Mouse (Mus musculus): ENCODE data around the gene Sytl3. TPM values are rescaled to one million over a fixed set of nuclear protein-coding genes. Genes with fewer than 3 reads are reported as not detected.
"Not testable (repeated sequence)": the region's sequence is repeated elsewhere in the genome, so short reads cannot be mapped to it uniquely, and the experiment has no call there.

Gene Sytl3
- polyA plus RNA-seq, 1 experiment from 2014 or later, result 0.15 TPM

DNA sequence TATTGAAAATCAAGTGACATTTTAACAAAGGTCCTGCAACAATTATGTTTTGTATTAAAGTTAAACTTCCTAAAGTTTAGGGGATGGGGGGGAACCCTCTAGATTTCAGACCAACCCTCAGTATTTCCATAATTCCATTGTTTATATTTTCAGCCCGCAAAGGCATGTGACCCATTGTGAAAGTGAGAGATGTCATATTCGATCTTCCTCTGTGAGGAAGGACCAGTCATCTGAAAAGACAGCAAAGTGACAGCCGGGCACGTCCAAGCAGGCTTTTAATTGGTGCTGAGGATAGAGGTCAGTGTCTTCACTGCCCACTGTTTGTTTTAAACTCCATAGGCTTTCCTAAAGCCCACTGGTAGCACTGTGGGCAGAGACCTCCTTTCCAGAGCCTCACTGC lies 22.8 kb downstream of the Sytl3 start:
- WGBS, result 79% methylated on average over 4 of the region's 4 CpGs
- H3K4me1 ChIP-seq (replicated peaks; ENCODE audit: control insufficient read depth, insufficient read depth, low read length); H3K9ac ChIP-seq (ENCODE audit: low read depth, low read length); H3K36me3 ChIP-seq (ENCODE audit: control insufficient read depth, insufficient read depth, low read length); H3K27me3 ChIP-seq (ENCODE audit: control insufficient read depth, insufficient read depth, low read length); H3K4me2 ChIP-seq (replicated peaks; ENCODE audit: low read depth, low read length); H3K4me3 ChIP-seq (ENCODE audit: low read depth, low read length); DNase-seq (ENCODE audit: low spot score); H3K9me3 ChIP-seq (ENCODE audit: control insufficient read depth, low read length); ATAC-seq (ENCODE audit: low FRiP score); H3K27ac ChIP-seq (ENCODE audit: low read depth, low read length): not testable (repeated sequence)

- no CpG with 5 or more reads among the region's 5 CpGs for WGBS
- DNase-seq (ENCODE audit: low spot score); H3K27me3 ChIP-seq (ENCODE audit: control insufficient read depth, insufficient read depth, low read length); ATAC-seq (ENCODE audit: low FRiP score); H3K27ac ChIP-seq (ENCODE audit: low read depth, low read length); H3K9ac ChIP-seq (ENCODE audit: low read depth, low read length); H3K36me3 ChIP-seq (ENCODE audit: control insufficient read depth, insufficient read depth, low read length); H3K4me1 ChIP-seq (replicated peaks; ENCODE audit: control insufficient read depth, insufficient read depth, low read length); H3K4me2 ChIP-seq (replicated peaks; ENCODE audit: low read depth, low read length); H3K9me3 ChIP-seq (ENCODE audit: control insufficient read depth, low read length); H3K4me3 ChIP-seq (ENCODE audit: low read depth, low read length): not testable (repeated sequence)
These were observed 24.8 kb downstream of the Sytl3 start for GRCm38 (mm10) chr17:6683702-6684101.

GRCm38 (mm10) chr17:6684464-6685287 lies 25.8 kb downstream of the Sytl3 start:
- not testable (repeated sequence) for H3K9ac ChIP-seq (ENCODE audit: low read depth, low read length); H3K9me3 ChIP-seq (ENCODE audit: control insufficient read depth, low read length); H3K4me2 ChIP-seq (replicated peaks; ENCODE audit: low read depth, low read length); H3K4me3 ChIP-seq (ENCODE audit: low read depth, low read length); H3K4me1 ChIP-seq (replicated peaks; ENCODE audit: control insufficient read depth, insufficient read depth, low read length); H3K36me3 ChIP-seq (ENCODE audit: control insufficient read depth, insufficient read depth, low read length); H3K27me3 ChIP-seq (ENCODE audit: control insufficient read depth, insufficient read depth, low read length); DNase-seq (ENCODE audit: low spot score); H3K27ac ChIP-seq (ENCODE audit: low read depth, low read length)
- peak; percentile 92 for ATAC-seq (ENCODE audit: low FRiP score)
- no CpG with 5 or more reads among the region's 4 CpGs for WGBS

DNA sequence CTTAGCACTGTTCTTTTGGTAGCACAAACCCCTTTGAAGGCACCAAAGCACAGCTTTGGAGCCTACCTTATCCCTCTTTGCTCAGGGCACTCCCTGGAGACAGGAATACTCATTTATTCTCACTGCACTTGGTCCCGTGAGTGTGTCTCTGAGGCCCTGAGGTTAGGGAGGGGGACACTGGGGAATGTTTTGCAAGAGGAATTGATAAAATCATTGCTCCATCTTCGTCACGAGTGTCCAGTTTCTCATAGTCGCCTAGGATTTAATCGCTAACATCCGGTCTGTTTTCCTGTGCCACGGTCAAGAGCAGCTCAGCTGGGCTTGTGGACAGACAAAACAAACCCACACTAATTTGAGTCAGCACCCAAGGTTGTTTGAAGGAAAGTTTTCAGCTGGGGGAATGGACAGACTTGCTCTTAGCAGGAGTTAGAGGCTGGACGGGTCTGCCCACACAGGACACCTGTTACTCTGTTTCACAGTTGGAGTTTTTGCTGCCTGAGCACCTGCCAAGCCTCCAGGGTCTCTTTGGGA lies 26.5 kb downstream of the Sytl3 start:
- ATAC-seq (ENCODE audit: low FRiP score), result peak; percentile 75
- not testable (repeated sequence) for H3K4me1 ChIP-seq (replicated peaks; ENCODE audit: control insufficient read depth, insufficient read depth, low read length); H3K4me2 ChIP-seq (replicated peaks; ENCODE audit: low read depth, low read length); H3K4me3 ChIP-seq (ENCODE audit: low read depth, low read length); H3K9me3 ChIP-seq (ENCODE audit: control insufficient read depth, low read length); H3K36me3 ChIP-seq (ENCODE audit: control insufficient read depth, insufficient read depth, low read length); H3K9ac ChIP-seq (ENCODE audit: low read depth, low read length); DNase-seq (ENCODE audit: low spot score); H3K27me3 ChIP-seq (ENCODE audit: control insufficient read depth, insufficient read depth, low read length); H3K27ac ChIP-seq (ENCODE audit: low read depth, low read length)
- 14% methylated on average over 1 of the region's 8 CpGs for WGBS

DNA sequence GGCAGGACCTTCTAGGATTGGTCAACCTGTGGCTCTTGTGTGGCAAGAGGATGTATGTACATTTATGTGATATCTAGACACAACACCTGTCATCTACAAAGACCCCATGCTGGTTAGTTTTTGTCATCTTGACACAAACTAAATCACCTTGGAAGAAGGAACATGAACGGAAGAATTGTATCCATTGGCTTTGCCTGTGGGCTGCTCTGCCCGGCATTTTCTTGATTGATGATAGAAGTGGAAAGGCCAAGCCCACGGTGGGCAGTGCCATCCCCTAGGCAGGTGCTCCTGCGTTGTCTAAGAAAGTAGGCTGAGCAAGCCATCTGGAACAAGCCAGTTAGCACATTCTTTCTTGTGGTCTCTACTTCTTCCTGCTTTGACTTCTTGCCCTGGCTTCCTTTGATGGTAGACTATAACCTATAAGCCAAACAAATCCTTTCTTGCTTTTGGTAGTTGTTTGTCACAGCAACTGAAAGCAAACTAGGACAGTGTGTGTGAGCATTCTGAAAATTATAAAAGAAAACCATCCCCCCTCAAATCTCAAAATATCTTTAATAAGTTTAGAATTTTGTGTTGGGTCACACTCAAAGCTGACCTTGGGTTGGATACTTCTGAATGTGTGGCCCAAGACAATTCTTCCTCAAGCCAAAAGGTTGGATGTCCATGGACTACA lies 27.5 kb downstream of the Sytl3 start:
- H3K27me3 ChIP-seq (ENCODE audit: control insufficient read depth, insufficient read depth, low read length); H3K4me2 ChIP-seq (replicated peaks; ENCODE audit: low read depth, low read length); H3K4me1 ChIP-seq (replicated peaks; ENCODE audit: control insufficient read depth, insufficient read depth, low read length); ATAC-seq (ENCODE audit: low FRiP score); H3K9ac ChIP-seq (ENCODE audit: low read depth, low read length); H3K4me3 ChIP-seq (ENCODE audit: low read depth, low read length); H3K9me3 ChIP-seq (ENCODE audit: control insufficient read depth, low read length); H3K36me3 ChIP-seq (ENCODE audit: control insufficient read depth, insufficient read depth, low read length); H3K27ac ChIP-seq (ENCODE audit: low read depth, low read length); DNase-seq (ENCODE audit: low spot score): not testable (repeated sequence)
- WGBS, result 97% methylated on average over 2 of the region's 4 CpGs

GRCm38 (mm10) chr17:6689344-6689743 lies 30.5 kb downstream of the Sytl3 start:
- H3K4me2 ChIP-seq (replicated peaks; ENCODE audit: low read depth, low read length); DNase-seq (ENCODE audit: low spot score); H3K9ac ChIP-seq (ENCODE audit: low read depth, low read length); H3K27ac ChIP-seq (ENCODE audit: low read depth, low read length); H3K27me3 ChIP-seq (ENCODE audit: control insufficient read depth, insufficient read depth, low read length); H3K4me1 ChIP-seq (replicated peaks; ENCODE audit: control insufficient read depth, insufficient read depth, low read length); ATAC-seq (ENCODE audit: low FRiP score); H3K9me3 ChIP-seq (ENCODE audit: control insufficient read depth, low read length); H3K4me3 ChIP-seq (ENCODE audit: low read depth, low read length); H3K36me3 ChIP-seq (ENCODE audit: control insufficient read depth, insufficient read depth, low read length): not testable (repeated sequence)
- WGBS, result 90% methylated on average over 2 of the region's 4 CpGs

GRCm38 (mm10) chr17:6691596-6691995 lies 32.7 kb downstream of the Sytl3 start:
- not testable (repeated sequence) for H3K4me3 ChIP-seq (ENCODE audit: low read depth, low read length); H3K9me3 ChIP-seq (ENCODE audit: control insufficient read depth, low read length); H3K27me3 ChIP-seq (ENCODE audit: control insufficient read depth, insufficient read depth, low read length); H3K27ac ChIP-seq (ENCODE audit: low read depth, low read length); ATAC-seq (ENCODE audit: low FRiP score); H3K4me1 ChIP-seq (replicated peaks; ENCODE audit: control insufficient read depth, insufficient read depth, low read length); H3K36me3 ChIP-seq (ENCODE audit: control insufficient read depth, insufficient read depth, low read length); H3K9ac ChIP-seq (ENCODE audit: low read depth, low read length); H3K4me2 ChIP-seq (replicated peaks; ENCODE audit: low read depth, low read length)
- 15% methylated on average over 2 of the region's 2 CpGs for WGBS
- peak; percentile 67 for DNase-seq (ENCODE audit: low spot score)

DNA sequence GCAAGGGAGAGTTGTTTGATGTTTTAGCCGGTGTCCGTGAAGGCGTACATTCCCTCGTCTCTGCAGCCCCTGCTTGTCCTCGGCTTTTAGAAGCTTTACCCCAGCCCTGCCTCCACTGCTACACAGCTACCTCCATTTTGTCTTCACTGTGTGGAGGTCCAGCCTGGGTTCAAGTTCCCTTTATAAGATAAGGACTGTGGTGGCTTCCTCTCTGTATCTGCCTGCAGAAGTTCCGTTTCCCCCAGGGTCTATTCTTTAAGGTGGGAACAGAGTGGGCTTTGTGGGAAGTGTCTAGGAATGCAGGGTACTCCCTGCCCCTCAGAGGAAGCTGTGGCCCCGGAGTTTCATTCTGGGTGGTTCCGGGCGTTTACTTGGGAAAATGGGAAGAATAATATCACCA lies 36.8 kb downstream of the Sytl3 start:
- WGBS, result 81% methylated on average over 9 of the region's 9 CpGs
- not testable (repeated sequence) for H3K27ac ChIP-seq (ENCODE audit: low read depth, low read length)

GRCm38 (mm10) chr17:6696521-6696920 lies 37.6 kb downstream of the Sytl3 start:
- not testable (repeated sequence) for H3K27me3 ChIP-seq (ENCODE audit: control insufficient read depth, insufficient read depth, low read length); H3K9me3 ChIP-seq (ENCODE audit: control insufficient read depth, low read length); H3K27ac ChIP-seq (ENCODE audit: low read depth, low read length); DNase-seq (ENCODE audit: low spot score); H3K36me3 ChIP-seq (ENCODE audit: control insufficient read depth, insufficient read depth, low read length); H3K9ac ChIP-seq (ENCODE audit: low read depth, low read length); H3K4me3 ChIP-seq (ENCODE audit: low read depth, low read length); ATAC-seq (ENCODE audit: low FRiP score); H3K4me2 ChIP-seq (replicated peaks; ENCODE audit: low read depth, low read length); H3K4me1 ChIP-seq (replicated peaks; ENCODE audit: control insufficient read depth, insufficient read depth, low read length)
- 65% methylated on average over 8 of the region's 8 CpGs for WGBS

More for the DNA sequence above, 36.8 kb downstream of the Sytl3 start:
- not testable (repeated sequence) for H3K9me3 ChIP-seq (ENCODE audit: control insufficient read depth, low read length); ATAC-seq (ENCODE audit: low FRiP score); H3K36me3 ChIP-seq (ENCODE audit: control insufficient read depth, insufficient read depth, low read length); DNase-seq (ENCODE audit: low spot score); H3K27me3 ChIP-seq (ENCODE audit: control insufficient read depth, insufficient read depth, low read length); H3K4me2 ChIP-seq (replicated peaks; ENCODE audit: low read depth, low read length); H3K9ac ChIP-seq (ENCODE audit: low read depth, low read length); H3K4me1 ChIP-seq (replicated peaks; ENCODE audit: control insufficient read depth, insufficient read depth, low read length); H3K4me3 ChIP-seq (ENCODE audit: low read depth, low read length)

Data from hindbrain, embryonic 11.5 days (tissue).